9 mouse cellular contexts compared by ENCODE assay signal in genomic region chr17:35873774-35874519, GRCm38 (mm10). TPM values are rescaled to one million over a fixed set of nuclear protein-coding genes. Genes with fewer than 3 reads are reported as not detected.
A peak's percentile ranks its signal among the peaks of the same experiment; 100 is the strongest.
DNase-seq lines count a peak whose midpoint lies in the region; ATAC-seq and TF ChIP-seq lines count a peak whose summit lies in the region.
"Had no signal": no experiment of that assay in that cellular context is flagged by ENCODE, and none has a peak within 500 bp of the region (broad histone marks: within the 10 kb centered on the region; RNA-seq: fewer than 3 reads in every experiment).

No protein-coding gene starts in this region.

- TF ChIP-seq CTCF in liver, adult 2 months (IDR thresholded peaks at IDR 0.05; ENCODE audit: low read depth, low read length): peak; percentile 94

- H3K4me1 ChIP-seq in embryonic facial prominence, embryonic 13.5 days: peaks cover 41% of the 10 kb centered on the region
- peaks cover 13% of the 10 kb centered on the region for H3K4me1 ChIP-seq in kidney, embryonic 14.5 days (ENCODE audit: control insufficient read depth, insufficient read depth, low read length)
- peaks cover 5% of the 10 kb centered on the region for H3K4me1 ChIP-seq in liver, adult 2 months (ENCODE audit: control insufficient read depth, insufficient read depth, low read length)

- H3K27ac ChIP-seq in embryonic facial prominence, embryonic 13.5 days: no peak overlapping the region
- no peak overlapping the region for H3K27ac ChIP-seq in kidney, embryonic 14.5 days (ENCODE audit: low read depth, low read length)
- H3K27ac ChIP-seq in liver, adult 2 months (replicated peaks; ENCODE audit: insufficient read depth, low read depth, low read length): no peak overlapping the region

- peak overlapping the region; percentile 61 for H3K9ac ChIP-seq in embryonic facial prominence, embryonic 13.5 days
- H3K9ac ChIP-seq in kidney, embryonic 14.5 days (ENCODE audit: low read depth, low read length): no peak overlapping the region
- no peak overlapping the region for H3K9ac ChIP-seq in liver, adult 2 months (ENCODE audit: low read depth, low read length)

- TF ChIP-seq POLR2A in liver, adult 2 months (IDR thresholded peaks at IDR 0.05; ENCODE audit: extremely low read depth, insufficient read depth, low read length): no peak

- H3K4me3 ChIP-seq in embryonic facial prominence, embryonic 13.5 days: peak overlapping the region; percentile 10
- no peak overlapping the region for H3K4me3 ChIP-seq in kidney, embryonic 14.5 days (ENCODE audit: low read length)
- H3K4me3 ChIP-seq in liver, adult 2 months (ENCODE audit: insufficient read depth, low read depth, low read length): no peak overlapping the region

- no peak; the same call in 1 of the 2 replicates for ATAC-seq in embryonic facial prominence, embryonic 13.5 days (ENCODE audit: insufficient number of reproducible peaks, insufficient read depth, low FRiP score, low TSS enrichment, low read depth)
- peak; percentile 61; the same call in 1 of the 2 replicates for ATAC-seq in kidney, embryonic 14.5 days (ENCODE audit: low FRiP score, low TSS enrichment)
- ATAC-seq: Patski had no signal

- DNase-seq in 3134 (ENCODE audit: extremely low read depth, insufficient read length, low spot score): peak; percentile 81
- DNase-seq in adrenal gland, postnatal 36 days: peak; percentile 94 to 96
- peak; percentile 88 for DNase-seq in heart, adult 8-10 months (ENCODE audit: low spot score)
- DNase-seq in liver, adult 2 months (ENCODE audit: extremely low read depth, low read depth, low spot score): peak; percentile 50
- DNase-seq in naive thymus-derived CD4-positive, alpha-beta T cell, adult 2 months (ENCODE audit: low read depth): peak; percentile 87
- peak; percentile 90 to 98 for DNase-seq in spleen, postnatal 4 days (ENCODE audit: low spot score in 2 of 2)

- 0 out of 2 replicates have a peak, but pooled peaks cover 3% of the 10 kb centered on the region for H3K9me3 ChIP-seq in embryonic facial prominence, embryonic 13.5 days
- H3K9me3 ChIP-seq in kidney, embryonic 14.5 days (ENCODE audit: control insufficient read depth, low read length): no peaks in the 10 kb centered on the region

- H3K27me3 ChIP-seq in embryonic facial prominence, embryonic 13.5 days: no peaks in the 10 kb centered on the region
- no peaks in the 10 kb centered on the region for H3K27me3 ChIP-seq in kidney, embryonic 14.5 days (ENCODE audit: control insufficient read depth, insufficient read depth, low read length)
- H3K27me3 ChIP-seq in liver, adult 2 months (ENCODE audit: control insufficient read depth, insufficient read depth, low read length): no peaks in the 10 kb centered on the region
- H3K27me3 ChIP-seq: Patski had no signal

- peaks cover 54% of the 10 kb centered on the region for H3K36me3 ChIP-seq in embryonic facial prominence, embryonic 13.5 days
- H3K36me3 ChIP-seq in kidney, embryonic 14.5 days (ENCODE audit: control insufficient read depth, insufficient read depth, low read length): peaks cover 31% of the 10 kb centered on the region
- no peaks in the 10 kb centered on the region for H3K36me3 ChIP-seq in liver, adult 2 months (ENCODE audit: control insufficient read depth, insufficient read depth, low read length)

- H3K4me2 ChIP-seq in embryonic facial prominence, embryonic 13.5 days: peak overlapping the region; percentile 38
- H3K4me2 ChIP-seq in kidney, embryonic 14.5 days (replicated peaks; ENCODE audit: low read depth, low read length): no peak overlapping the region

- WGBS in embryonic facial prominence, embryonic 13.5 days: 32% methylated on average over 21 of the region's 21 CpGs
- WGBS in kidney, embryonic 14.5 days: 36% methylated on average over 21 of the region's 21 CpGs
- WGBS in liver, adult 2 months: 24% methylated on average over 21 of the region's 21 CpGs

- H3K79me2 ChIP-seq in liver, adult 2 months (ENCODE audit: control insufficient read depth, insufficient read depth, low read length): no peaks in the 10 kb centered on the region

RNA-seq across cellular contexts. Expression of gene Dhx16, which starts 5.7 kb away (rescaled TPM):
- 10 to 100 TPM; 37.5 to 40.8 TPM for total RNA-seq in adrenal gland, postnatal 36 days (2021)
- 40.9 and 53.5 TPM in 2 replicates for polyA plus RNA-seq in embryonic facial prominence, embryonic 13.5 days (2015; fragmentation: Nextera tagmentation; extraction: Ambion mirVana)
- 10 to 100 TPM; 18.7 to 20.8 (median 20.1) TPM for total RNA-seq in heart, adult 8-10 months (2022)
- polyA plus RNA-seq in kidney, embryonic 14.5 days (2014; fragmentation: Nextera tagmentation; extraction: Ambion mirVana): 37.8 and 50.0 TPM in 2 replicates
- 18.5 and 25.8 TPM in 2 replicates for total RNA-seq in liver, adult 2 months (2014; rRNA removed)
- polyA plus RNA-seq in liver, adult 2 months (2012; rRNA removed): 41.4 and 52.2 TPM in 2 replicates

RNA-seq across cellular contexts. Expression of gene Ppp1r18, which starts 8.6 kb away (rescaled TPM):
- total RNA-seq in adrenal gland, postnatal 36 days (2021): 10 to 100 TPM; 26.1 to 35.1 TPM
- 23.7 and 25.4 TPM in 2 replicates for polyA plus RNA-seq in embryonic facial prominence, embryonic 13.5 days (2015; fragmentation: Nextera tagmentation; extraction: Ambion mirVana)
- total RNA-seq in heart, adult 8-10 months (2022): 10 to 100 TPM; 10.5 to 13.5 (median 11.8) TPM
- polyA plus RNA-seq in kidney, embryonic 14.5 days (2014; fragmentation: Nextera tagmentation; extraction: Ambion mirVana): 19.1 and 21.1 TPM in 2 replicates
- total RNA-seq in liver, adult 2 months (2014; rRNA removed): 2.0 and 3.8 TPM in 2 replicates
- 4.7 and 5.5 TPM in 2 replicates for polyA plus RNA-seq in liver, adult 2 months (2012; rRNA removed)

RNA-seq across cellular contexts. Expression of gene Nrm, which starts 12.8 kb away (rescaled TPM):
- 1 to 10 TPM; 6.7 to 7.5 TPM for total RNA-seq in adrenal gland, postnatal 36 days (2021)
- polyA plus RNA-seq in embryonic facial prominence, embryonic 13.5 days (2015; fragmentation: Nextera tagmentation; extraction: Ambion mirVana): 49.0 and 53.5 TPM in 2 replicates
- 1 to 10 TPM; 1.7 to 2.9 (median 1.8) TPM for total RNA-seq in heart, adult 8-10 months (2022)
- 53.2 and 65.2 TPM in 2 replicates for polyA plus RNA-seq in kidney, embryonic 14.5 days (2014; fragmentation: Nextera tagmentation; extraction: Ambion mirVana)
- 0.18 and 2.4 TPM in 2 replicates for total RNA-seq in liver, adult 2 months (2014; rRNA removed)
- 1.4 and 2.4 TPM in 2 replicates for polyA plus RNA-seq in liver, adult 2 months (2012; rRNA removed)

RNA-seq across cellular contexts. Expression of gene 2310061I04Rik, which starts 23.3 kb away (rescaled TPM):
- total RNA-seq in adrenal gland, postnatal 36 days (2021): 10 to 100 TPM; 47.0 to 49.4 TPM
- polyA plus RNA-seq in embryonic facial prominence, embryonic 13.5 days (2015; fragmentation: Nextera tagmentation; extraction: Ambion mirVana): 24.7 and 30.1 TPM in 2 replicates
- total RNA-seq in heart, adult 8-10 months (2022): 100 to 1,000 TPM in 3 of 4 experiments, 10 to 100 TPM in 1; 85.5 to 115 (median 106) TPM
- polyA plus RNA-seq in kidney, embryonic 14.5 days (2014; fragmentation: Nextera tagmentation; extraction: Ambion mirVana): 36.2 and 41.5 TPM in 2 replicates
- total RNA-seq in liver, adult 2 months (2014; rRNA removed): 4.9 and 7.0 TPM in 2 replicates
- polyA plus RNA-seq in liver, adult 2 months (2012; rRNA removed): 35.3 and 37.4 TPM in 2 replicates

RNA-seq across cellular contexts. Expression of gene Mdc1, which starts 32.6 kb away (rescaled TPM):
- 10 to 100 TPM; 18.3 to 18.7 TPM for total RNA-seq in adrenal gland, postnatal 36 days (2021)
- 15.7 and 21.0 TPM in 2 replicates for polyA plus RNA-seq in embryonic facial prominence, embryonic 13.5 days (2015; fragmentation: Nextera tagmentation; extraction: Ambion mirVana)
- 10 to 100 TPM; 11.5 to 12.8 (median 12.0) TPM for total RNA-seq in heart, adult 8-10 months (2022)
- 13.1 and 16.5 TPM in 2 replicates for polyA plus RNA-seq in kidney, embryonic 14.5 days (2014; fragmentation: Nextera tagmentation; extraction: Ambion mirVana)
- total RNA-seq in liver, adult 2 months (2014; rRNA removed): 3.0 and 3.5 TPM in 2 replicates
- polyA plus RNA-seq in liver, adult 2 months (2012; rRNA removed): 1.7 and 2.4 TPM in 2 replicates
